Mouse (Mus musculus) thymus, adult 2 months (tissue): ENCODE data around the gene Tmem191c.
A peak's percentile ranks its signal among the peaks of the same experiment; 100 is the strongest.

Experiments
- CTCF ChIP-seq: fragments of 200-500 bp; IDR thresholded peaks from 2 replicates; pipeline ENCODE4 v1.5.1; 2012; ENCODE audit warnings: mild to moderate bottlenecking, control low read depth, low read length, moderate library complexity, borderline replicate concordance; ENCODE audit not compliant: control insufficient read depth, poor library complexity, insufficient read depth; ENCODE audit errors: extremely low read depth
- POLR2A ChIP-seq: fragments of 200-500 bp; IDR thresholded peaks from 2 replicates; pipeline ENCODE4 v1.6.1; 2012; ENCODE audit warnings: mild to moderate bottlenecking, low read length, control low read depth, moderate library complexity; ENCODE audit not compliant: control insufficient read depth, poor library complexity, insufficient read depth; ENCODE audit errors: extremely low read depth

DNA sequence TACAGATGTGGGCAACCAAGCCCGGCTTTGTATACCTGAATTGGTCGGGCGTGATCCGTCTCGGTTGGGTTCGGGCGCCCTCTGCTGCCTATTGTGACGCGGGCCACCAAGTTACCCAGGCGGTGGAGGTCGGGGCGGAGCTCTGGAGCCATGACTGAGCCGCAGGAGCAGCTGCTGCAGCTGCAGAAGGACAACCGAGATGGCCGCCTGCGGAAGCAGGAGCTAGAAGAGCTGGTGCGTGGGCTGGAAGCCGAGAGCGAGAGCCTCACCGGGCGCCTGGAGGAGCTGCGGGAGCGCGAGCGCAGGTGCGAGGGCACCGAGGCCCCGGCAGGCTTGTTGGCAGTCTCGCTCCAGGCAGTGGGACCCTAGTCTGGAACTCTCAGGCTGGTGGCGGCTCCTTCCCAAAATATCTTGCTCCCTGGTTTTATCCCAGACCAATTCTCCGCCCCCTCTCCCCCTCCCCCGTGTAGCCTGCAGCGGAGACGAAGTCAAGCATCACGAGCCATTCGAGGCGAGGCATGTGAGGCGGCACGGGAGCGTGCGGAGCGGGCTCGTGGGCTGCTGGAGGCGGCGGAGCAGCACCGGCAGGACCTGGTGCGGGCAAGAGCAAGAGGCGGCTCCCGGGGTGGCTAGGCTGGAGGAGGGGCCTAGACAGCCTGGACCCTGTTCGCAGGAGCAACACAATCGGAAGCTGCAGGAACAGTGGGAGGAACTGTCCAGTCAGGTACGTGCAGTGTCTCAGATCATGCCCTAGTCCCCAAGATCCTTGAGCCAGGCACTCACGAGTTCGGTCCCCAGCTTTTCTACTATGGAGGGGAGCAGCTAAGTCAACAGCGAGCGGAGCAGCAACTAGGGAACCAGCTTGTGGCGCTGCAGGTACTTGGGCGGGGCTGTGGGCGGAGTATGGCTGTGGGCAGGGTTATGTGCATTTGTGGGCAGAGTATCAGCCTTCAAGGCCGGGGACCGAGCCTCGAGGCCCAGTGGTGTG lies 581 bp downstream of the Tmem191c start:
- TF ChIP-seq CTCF, result peak; percentile 89
- TF ChIP-seq POLR2A, result peak; percentile 83
